Mouse (Mus musculus): ENCODE measurements around the gene BC051142. TPM values are rescaled to one million over a fixed set of nuclear protein-coding genes. Genes with fewer than 3 reads are reported as not detected.

BC051142 gene
- polyA plus RNA-seq, 1 experiment, result not detected

GRCm38 (mm10) chr17:34384699-34385098, 13.9 kb upstream of the BC051142 start:
- no peak for TF ChIP-seq GATA1 (IDR thresholded peaks at IDR 0.05; ENCODE audit: low read length)

GRCm38 (mm10) chr17:34386656-34387055, 12.0 kb upstream of the BC051142 start:
- no peak for TF ChIP-seq GATA1 (IDR thresholded peaks at IDR 0.05; ENCODE audit: low read length)

GRCm38 (mm10) chr17:34388513-34388912, 10.1 kb upstream of the BC051142 start:
- no peak for TF ChIP-seq GATA1 (IDR thresholded peaks at IDR 0.05; ENCODE audit: low read length)

GRCm38 (mm10) chr17:34391507-34391906, 7.1 kb upstream of the BC051142 start:
- no peak for TF ChIP-seq GATA1 (IDR thresholded peaks at IDR 0.05; ENCODE audit: low read length)

- TF ChIP-seq GATA1 (IDR thresholded peaks at IDR 0.05; ENCODE audit: low read length), result no peak
These were observed 6.3 kb upstream of the BC051142 start for GRCm38 (mm10) chr17:34392321-34392720.

GRCm38 (mm10) chr17:34397357-34397756, 1.3 kb upstream of the BC051142 start:
- TF ChIP-seq GATA1 (IDR thresholded peaks at IDR 0.05; ENCODE audit: low read length), result no peak

GRCm38 (mm10) chr17:34398058-34398710, 436 bp upstream of the BC051142 start:
- TF ChIP-seq GATA1 (IDR thresholded peaks at IDR 0.05; ENCODE audit: low read length), result no peak

- TF ChIP-seq GATA1 (IDR thresholded peaks at IDR 0.05; ENCODE audit: low read length), result no peak
These were observed 735 bp downstream of the BC051142 start for GRCm38 (mm10) chr17:34399394-34399715.

GRCm38 (mm10) chr17:34411117-34411516, 12.5 kb downstream of the BC051142 start:
- TF ChIP-seq GATA1 (IDR thresholded peaks at IDR 0.05; ENCODE audit: low read length), result no peak

GRCm38 (mm10) chr17:34420014-34420413, 21.4 kb downstream of the BC051142 start:
- TF ChIP-seq GATA1 (IDR thresholded peaks at IDR 0.05; ENCODE audit: low read length), result no peak

- TF ChIP-seq GATA1 (IDR thresholded peaks at IDR 0.05; ENCODE audit: low read length), result no peak
These were observed 29.0 kb downstream of the BC051142 start for GRCm38 (mm10) chr17:34427597-34427996.

- TF ChIP-seq GATA1 (IDR thresholded peaks at IDR 0.05; ENCODE audit: low read length), result no peak
These were observed 38.5 kb downstream of the BC051142 start for GRCm38 (mm10) chr17:34437120-34437519.

- no peak for TF ChIP-seq GATA1 (IDR thresholded peaks at IDR 0.05; ENCODE audit: low read length)
These were observed 39.0 kb downstream of the BC051142 start for GRCm38 (mm10) chr17:34437606-34438005.

GRCm38 (mm10) chr17:34438588-34438987, 40.0 kb downstream of the BC051142 start:
- TF ChIP-seq GATA1 (IDR thresholded peaks at IDR 0.05; ENCODE audit: low read length), result no peak

- no peak for TF ChIP-seq GATA1 (IDR thresholded peaks at IDR 0.05; ENCODE audit: low read length)
These were observed 41.2 kb downstream of the BC051142 start for GRCm38 (mm10) chr17:34439795-34440194.

GRCm38 (mm10) chr17:34441990-34442389, 43.4 kb downstream of the BC051142 start:
- TF ChIP-seq GATA1 (IDR thresholded peaks at IDR 0.05; ENCODE audit: low read length), result no peak

GRCm38 (mm10) chr17:34448473-34449041, 49.9 kb downstream of the BC051142 start:
- no peak for TF ChIP-seq GATA1 (IDR thresholded peaks at IDR 0.05; ENCODE audit: low read length)

Measured in G1E-ER4 (cell line).